Mouse (Mus musculus): ENCODE results near the gene Akap12.

DNA sequence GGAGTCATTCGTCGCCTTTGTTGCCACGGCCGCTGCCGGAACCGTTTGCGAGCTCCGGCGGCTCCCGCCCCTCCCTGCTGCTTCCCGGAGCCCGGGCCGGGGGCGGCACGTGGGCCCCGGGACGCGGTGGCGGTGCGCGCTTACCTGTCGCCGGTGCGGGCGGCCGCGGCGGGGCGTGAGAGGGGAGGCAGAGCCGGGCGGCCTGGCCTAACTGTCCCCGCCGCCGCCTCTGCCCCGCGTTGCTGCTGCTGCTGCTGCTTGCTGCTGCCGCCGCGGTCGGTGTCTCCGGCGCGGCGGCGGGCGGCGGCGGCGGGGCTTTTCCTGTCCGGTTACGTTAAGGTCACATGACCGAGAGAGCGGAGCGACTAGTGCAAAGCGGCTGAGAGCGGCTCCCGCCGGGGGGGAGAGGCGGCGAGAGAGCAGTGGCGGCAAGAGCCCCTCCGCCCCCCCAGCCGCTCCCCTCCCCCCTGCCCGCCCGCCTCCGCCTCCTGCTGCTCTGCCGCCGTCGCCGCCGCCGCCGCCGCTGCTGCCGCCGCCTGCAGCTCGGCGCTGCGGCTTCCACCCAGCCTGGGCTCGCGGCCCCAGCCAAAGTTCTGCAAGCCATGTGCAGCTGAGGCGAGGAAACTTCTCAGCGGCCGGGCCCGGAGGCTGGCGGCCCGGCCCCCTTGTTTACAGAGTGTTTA, 121.7 kb downstream of the Akap12 start, which contains the start of gene Zbtb2:
- TF ChIP-seq CTCF (IDR thresholded peaks at IDR 0.05; ENCODE audit: low read depth), result no peak
- TF ChIP-seq EP300 (optimal IDR thresholded peaks at IDR 0.05), result no peak

All from stomach, postnatal 0 days (tissue).